8 mouse cellular contexts compared by ENCODE assay signal in genomic region chr3:94974528-94975422, GRCm38 (mm10). TPM values are rescaled to one million over a fixed set of nuclear protein-coding genes. Genes with fewer than 3 reads are reported as not detected.
A peak's percentile ranks its signal among the peaks of the same experiment; 100 is the strongest.
DNase-seq lines count a peak whose midpoint lies in the region; ATAC-seq lines count a peak whose summit lies in the region.

Gene Pi4kb, plus strand, starts transcription at chr3:94974731.

- DNase-seq in T-cell, adult 2 months (ENCODE audit: low spot score) = peak; percentile 85
- peak; percentile 74 to 85 for DNase-seq in cerebellum, postnatal 36 days
- DNase-seq in frontal cortex, postnatal 36 days (ENCODE audit: low spot score in 2 of 2) = peak; percentile 85 to 88
- peak; percentile 77 for DNase-seq in left cerebral cortex, adult 11 months (ENCODE audit: low spot score)
- DNase-seq in lung, postnatal 4 days = peak; percentile 88 to 90
- DNase-seq in retina, postnatal 7 days (ENCODE audit: low read depth, low spot score) = peak; percentile 92
- peak; percentile 76 for DNase-seq in urinary bladder, adult 2 months (ENCODE audit: low spot score)

- under 1% methylated on average over 57 of the region's 57 CpGs for WGBS in hindbrain, embryonic 15.5 days

- peak within 1 kb of the TSS; percentile 94 for H3K27ac ChIP-seq in hindbrain, embryonic 15.5 days (replicated peaks)

- H3K9ac ChIP-seq in hindbrain, embryonic 15.5 days = peak within 1 kb of the TSS; percentile 96

- peak; percentile 95 for ATAC-seq in hindbrain, embryonic 15.5 days (ENCODE audit: low FRiP score, low read depth)

- peak within 1 kb of the TSS; percentile 88 for H3K4me3 ChIP-seq in hindbrain, embryonic 15.5 days

- H3K9me3 ChIP-seq in hindbrain, embryonic 15.5 days = no peaks in the 10 kb centered on the region

- no peaks in the 10 kb centered on the region for H3K27me3 ChIP-seq in hindbrain, embryonic 15.5 days

- H3K4me1 ChIP-seq in hindbrain, embryonic 15.5 days (replicated peaks) = peaks cover 25% of the 10 kb centered on the region

- 0 out of 2 replicates have a peak, but pooled peaks cover 6% of the 10 kb centered on the region for H3K36me3 ChIP-seq in hindbrain, embryonic 15.5 days

- peak within 1 kb of the TSS; percentile 78 for H3K4me2 ChIP-seq in hindbrain, embryonic 15.5 days

RNA-seq across cellular contexts. Expression of gene Pi4kb, which starts in this region (rescaled TPM):
- 21.8 and 27.3 TPM in 2 replicates for polyA plus RNA-seq in hindbrain, embryonic 15.5 days (2015; fragmentation: Nextera tagmentation; extraction: Ambion mirVana)
- 64.9 and 85.1 TPM in 2 replicates for polyA plus RNA-seq in urinary bladder, adult 2 months (2012; rRNA removed)

Comparison
In these comparisons a context has a peak if more than half of its experiments do, and no peak if none do; other contexts are left out.
1. Peak in every context shown above with its lines: DNase-seq, ATAC-seq, H3K4me3 ChIP-seq and H3K27ac ChIP-seq.